In the genomic region with DNA sequence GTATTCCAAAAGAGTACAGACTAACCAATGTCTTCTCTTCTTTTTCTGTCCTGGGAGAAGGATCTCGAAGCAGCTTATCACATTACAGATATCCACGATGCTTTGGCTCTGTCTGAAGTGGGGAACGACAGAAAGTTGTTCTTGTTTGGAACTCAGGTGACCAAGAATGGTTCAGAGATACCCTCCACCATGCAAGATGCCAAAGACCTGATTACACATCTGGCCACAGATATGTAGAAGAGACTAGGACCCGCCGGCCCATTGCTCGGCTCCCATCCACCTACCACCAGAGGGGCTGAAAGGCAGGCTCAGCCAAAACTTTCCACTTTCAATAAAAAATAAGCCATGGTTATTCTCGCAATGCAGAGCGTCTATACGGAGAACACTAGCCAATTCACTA, we compare ENCODE assay signal across 31 mouse cellular contexts. TPM values are rescaled to one million over a fixed set of nuclear protein-coding genes. Genes with fewer than 3 reads are reported as not detected.
DNase-seq lines count a peak whose midpoint lies in the region; ATAC-seq lines count a peak whose summit lies in the region.
"Had no signal": no experiment of that assay in that cellular context is flagged by ENCODE, and none has a peak within 500 bp of the region (broad histone marks: within the 10 kb centered on the region; RNA-seq: fewer than 3 reads in every experiment).

No protein-coding gene starts in this region.

- H3K4me2 ChIP-seq in liver, embryonic 12.5 days, result no peak overlapping the region
- H3K4me2 ChIP-seq in liver, embryonic 13.5 days, result no peak overlapping the region
- no peak overlapping the region for H3K4me2 ChIP-seq in liver, embryonic 15.5 days
- H3K4me2 ChIP-seq: embryonic facial prominence, embryonic 13.5 days; forebrain, embryonic 12.5 days; forebrain, embryonic 15.5 days; heart, embryonic 13.5 days; hindbrain, embryonic 12.5 days; hindbrain, embryonic 15.5 days had no signal

- DNase-seq in liver, result no peak
- DNase-seq in liver, embryonic 13.5 days, result no peak
- no peak for DNase-seq in ovary, postnatal 36 days (ENCODE audit: low spot score)
- no peak for DNase-seq in adrenal gland, adult 2 months
- DNase-seq: adrenal gland, postnatal 25 days; cerebellum, adult 11-12 months; cerebellum, adult 8-10 months; cerebellum, postnatal 10 days; cerebellum, postnatal 36 days; embryo, embryonic 11 days; gastrocnemius, postnatal 25 days; heart, adult 2 months had no signal

- ATAC-seq in liver, embryonic 12.5 days, result peak; percentile 70
- ATAC-seq in liver, embryonic 13.5 days (ENCODE audit: low read depth), result peak; percentile 64
- peak; percentile 40; the same call in 1 of the 2 replicates for ATAC-seq in liver, embryonic 15.5 days (ENCODE audit: insufficient read depth)
- ATAC-seq: forebrain, embryonic 15.5 days; Patski had no signal

- no peak overlapping the region for H3K4me3 ChIP-seq in liver, embryonic 12.5 days
- H3K4me3 ChIP-seq in liver, embryonic 13.5 days (replicated peaks), result no peak overlapping the region
- H3K4me3 ChIP-seq in liver, embryonic 15.5 days (replicated peaks), result no peak overlapping the region
- H3K4me3 ChIP-seq: embryonic facial prominence, embryonic 10.5 days; embryonic facial prominence, embryonic 13.5 days; erythroblast, embryonic 14.5 days; forebrain, embryonic 12.5 days; forebrain, embryonic 15.5 days; heart, adult 2 months; heart, embryonic 10.5 days; heart, embryonic 13.5 days; hindbrain, embryonic 12.5 days; hindbrain, embryonic 15.5 days had no signal

- no peak overlapping the region for H3K9ac ChIP-seq in liver, embryonic 12.5 days
- no peak overlapping the region for H3K9ac ChIP-seq in liver, embryonic 13.5 days
- no peak overlapping the region for H3K9ac ChIP-seq in liver, embryonic 15.5 days
- H3K9ac ChIP-seq: embryonic facial prominence, embryonic 13.5 days; forebrain, embryonic 12.5 days; forebrain, embryonic 15.5 days; heart, embryonic 13.5 days; hindbrain, embryonic 12.5 days; hindbrain, embryonic 15.5 days had no signal

- WGBS in liver, embryonic 12.5 days (ENCODE audit: insufficient replicate concordance), result 64% methylated on average over 9 of the region's 9 CpGs
- WGBS in liver, embryonic 13.5 days (ENCODE audit: insufficient replicate concordance), result 53% methylated on average over 9 of the region's 9 CpGs
- WGBS in liver, embryonic 15.5 days (ENCODE audit: insufficient replicate concordance), result 59% methylated on average over 9 of the region's 9 CpGs

- H3K27me3 ChIP-seq in liver, embryonic 12.5 days (replicated peaks), result 0 out of 2 replicates have a peak, but pooled peaks cover 3% of the 10 kb centered on the region
- no peaks in the 10 kb centered on the region for H3K27me3 ChIP-seq in liver, embryonic 13.5 days
- H3K27me3 ChIP-seq in liver, embryonic 15.5 days, result no peaks in the 10 kb centered on the region
- H3K27me3 ChIP-seq: embryonic facial prominence, embryonic 13.5 days; forebrain, embryonic 12.5 days; forebrain, embryonic 15.5 days; hindbrain, embryonic 12.5 days; hindbrain, embryonic 15.5 days; Patski had no signal

- peaks cover 29% of the 10 kb centered on the region for H3K4me1 ChIP-seq in liver, embryonic 12.5 days
- H3K4me1 ChIP-seq in liver, embryonic 13.5 days (replicated peaks), result peaks cover 31% of the 10 kb centered on the region
- peaks cover 24% of the 10 kb centered on the region for H3K4me1 ChIP-seq in liver, embryonic 15.5 days (replicated peaks)
- H3K4me1 ChIP-seq: embryonic facial prominence, embryonic 10.5 days; embryonic facial prominence, embryonic 13.5 days; forebrain, embryonic 12.5 days; forebrain, embryonic 15.5 days; heart, embryonic 10.5 days; heart, embryonic 13.5 days; hindbrain, embryonic 12.5 days; hindbrain, embryonic 15.5 days had no signal

- no peaks in the 10 kb centered on the region for H3K36me3 ChIP-seq in liver, embryonic 12.5 days
- H3K36me3 ChIP-seq in liver, embryonic 13.5 days, result no peaks in the 10 kb centered on the region
- H3K36me3 ChIP-seq in liver, embryonic 15.5 days (replicated peaks), result no peaks in the 10 kb centered on the region
- H3K36me3 ChIP-seq: embryonic facial prominence, embryonic 10.5 days; embryonic facial prominence, embryonic 13.5 days; forebrain, embryonic 12.5 days; forebrain, embryonic 15.5 days; heart, embryonic 10.5 days; heart, embryonic 13.5 days; hindbrain, embryonic 12.5 days; hindbrain, embryonic 15.5 days had no signal

- no peaks in the 10 kb centered on the region for H3K9me3 ChIP-seq in liver, embryonic 12.5 days (replicated peaks)
- H3K9me3 ChIP-seq in liver, embryonic 13.5 days (replicated peaks), result no peaks in the 10 kb centered on the region
- H3K9me3 ChIP-seq in liver, embryonic 15.5 days (replicated peaks), result no peaks in the 10 kb centered on the region
- H3K9me3 ChIP-seq: embryonic facial prominence, embryonic 10.5 days; embryonic facial prominence, embryonic 13.5 days; forebrain, embryonic 12.5 days; forebrain, embryonic 15.5 days; heart, embryonic 10.5 days; heart, embryonic 13.5 days; hindbrain, embryonic 12.5 days; hindbrain, embryonic 15.5 days had no signal

- H3K27ac ChIP-seq in liver, embryonic 12.5 days, result peak overlapping the region; percentile 65; the same call in 1 of the 2 replicates
- H3K27ac ChIP-seq in liver, embryonic 13.5 days, result no peak overlapping the region
- H3K27ac ChIP-seq in liver, embryonic 15.5 days (replicated peaks), result 0 out of 2 replicates have a peak overlapping the region, but pooled peaks have one; percentile 26
- H3K27ac ChIP-seq: embryonic facial prominence, embryonic 10.5 days; embryonic facial prominence, embryonic 13.5 days; forebrain, embryonic 12.5 days; forebrain, embryonic 15.5 days; heart, adult 2 months; heart, embryonic 10.5 days; heart, embryonic 13.5 days; hindbrain, embryonic 12.5 days; hindbrain, embryonic 15.5 days had no signal

RNA-seq across cellular contexts. Expression of gene Thegl, which starts 5.5 kb away (rescaled TPM):
- polyA plus RNA-seq in liver, embryonic 12.5 days (2016; fragmentation: Nextera tagmentation; extraction: Ambion mirVana), result 0.41 and 0.48 TPM in 2 replicates
- 0.38 and 0.40 TPM in 2 replicates for polyA plus RNA-seq in liver, embryonic 13.5 days (2015; fragmentation: Nextera tagmentation; extraction: Ambion mirVana)
- 0.16 and 0.32 TPM in 2 replicates for polyA plus RNA-seq in liver, embryonic 15.5 days (2015; fragmentation: Nextera tagmentation; extraction: Ambion mirVana)
- total RNA-seq in adrenal gland, adult 2 months (2021), result not detected
- polyA plus RNA-seq in adrenal gland, adult 2 months (2012; rRNA removed), result not detected in 2 replicates
- total RNA-seq: adrenal gland, adult 18-20 months; adrenal gland, postnatal 25 days; ES-E14; gastrocnemius, adult 8-10 months; gastrocnemius, postnatal 25 days; heart, adult 2 months; heart, postnatal 25 days; hematopoietic stem cell, adult 5-6 weeks had no signal
- polyA plus RNA-seq: embryonic facial prominence, embryonic 10.5 days; erythroblast, embryonic 14.5 days; heart, embryonic 16.5 days; Patski had no signal

RNA-seq across cellular contexts. Expression of gene Arl9, which starts 6.5 kb away (rescaled TPM):
- not detected in 2 replicates for polyA plus RNA-seq in liver, embryonic 12.5 days (2016; fragmentation: Nextera tagmentation; extraction: Ambion mirVana)
- 0.32 TPM in 1 of 2 replicates, not detected in the other for polyA plus RNA-seq in liver, embryonic 13.5 days (2015; fragmentation: Nextera tagmentation; extraction: Ambion mirVana)
- polyA plus RNA-seq in liver, embryonic 15.5 days (2015; fragmentation: Nextera tagmentation; extraction: Ambion mirVana), result 0.38 TPM in 1 of 2 replicates, not detected in the other
- total RNA-seq in adrenal gland, adult 2 months (2021), result not detected
- polyA plus RNA-seq in adrenal gland, adult 2 months (2012; rRNA removed), result not detected in 2 replicates
- total RNA-seq: adrenal gland, adult 18-20 months; ES-E14; gastrocnemius, adult 8-10 months; gastrocnemius, postnatal 25 days; heart, adult 2 months; heart, postnatal 25 days; hematopoietic stem cell, adult 5-6 weeks had no signal
- polyA plus RNA-seq: cortical plate, adult 2 months; embryonic facial prominence, embryonic 13.5 days; erythroblast, embryonic 14.5 days; forebrain, embryonic 12.5 days; forebrain, embryonic 15.5 days; heart, adult 2 months; heart, embryonic 13.5 days; heart, embryonic 16.5 days; hindbrain, embryonic 15.5 days had no signal

RNA-seq across cellular contexts. Expression of gene Srp72, which starts 35.9 kb away (rescaled TPM):
- polyA plus RNA-seq in liver, embryonic 12.5 days (2016; fragmentation: Nextera tagmentation; extraction: Ambion mirVana), result 58.9 and 61.9 TPM in 2 replicates
- 54.6 and 55.9 TPM in 2 replicates for polyA plus RNA-seq in liver, embryonic 13.5 days (2015; fragmentation: Nextera tagmentation; extraction: Ambion mirVana)
- 40.0 and 41.3 TPM in 2 replicates for polyA plus RNA-seq in liver, embryonic 15.5 days (2015; fragmentation: Nextera tagmentation; extraction: Ambion mirVana)
- 100 to 1,000 TPM; 139 to 145 TPM for total RNA-seq in adrenal gland, adult 2 months (2021)
- polyA plus RNA-seq in adrenal gland, adult 2 months (2012; rRNA removed), result 7.6 and 10.0 TPM in 2 replicates

RNA-seq across cellular contexts. Expression of gene Ppat, which starts 59.0 kb away (rescaled TPM):
- polyA plus RNA-seq in liver, embryonic 12.5 days (2016; fragmentation: Nextera tagmentation; extraction: Ambion mirVana), result 49.0 and 49.2 TPM in 2 replicates
- polyA plus RNA-seq in liver, embryonic 13.5 days (2015; fragmentation: Nextera tagmentation; extraction: Ambion mirVana), result 38.5 and 45.7 TPM in 2 replicates
- polyA plus RNA-seq in liver, embryonic 15.5 days (2015; fragmentation: Nextera tagmentation; extraction: Ambion mirVana), result 21.9 and 23.1 TPM in 2 replicates
- 10 to 100 TPM; 13.8 to 18.4 TPM for total RNA-seq in adrenal gland, adult 2 months (2021)
- polyA plus RNA-seq in adrenal gland, adult 2 months (2012; rRNA removed), result 2.2 TPM in 2 replicates

RNA-seq across cellular contexts. Expression of gene Paics, which starts 59.2 kb away (rescaled TPM):
- 246 and 250 TPM in 2 replicates for polyA plus RNA-seq in liver, embryonic 12.5 days (2016; fragmentation: Nextera tagmentation; extraction: Ambion mirVana)
- polyA plus RNA-seq in liver, embryonic 13.5 days (2015; fragmentation: Nextera tagmentation; extraction: Ambion mirVana), result 216 and 252 TPM in 2 replicates
- 157 and 158 TPM in 2 replicates for polyA plus RNA-seq in liver, embryonic 15.5 days (2015; fragmentation: Nextera tagmentation; extraction: Ambion mirVana)
- total RNA-seq in adrenal gland, adult 2 months (2021), result 100 to 1,000 TPM; 173 to 196 TPM
- 37.4 and 72.8 TPM in 2 replicates for polyA plus RNA-seq in adrenal gland, adult 2 months (2012; rRNA removed)
